Mouse (Mus musculus) lung, postnatal 14 days (tissue): Measurements from ENCODE around the gene Rcsd1.

ENCODE experiments used
- DNase-seq: peaks from one replicate; pipeline ENCODE4 v3.0.0; 2021

The Rcsd1 gene

GRCm38 (mm10) chr1:165716426-165716825 is 6.9 kb upstream of the Rcsd1 start:
- DNase-seq: no peak

DNA sequence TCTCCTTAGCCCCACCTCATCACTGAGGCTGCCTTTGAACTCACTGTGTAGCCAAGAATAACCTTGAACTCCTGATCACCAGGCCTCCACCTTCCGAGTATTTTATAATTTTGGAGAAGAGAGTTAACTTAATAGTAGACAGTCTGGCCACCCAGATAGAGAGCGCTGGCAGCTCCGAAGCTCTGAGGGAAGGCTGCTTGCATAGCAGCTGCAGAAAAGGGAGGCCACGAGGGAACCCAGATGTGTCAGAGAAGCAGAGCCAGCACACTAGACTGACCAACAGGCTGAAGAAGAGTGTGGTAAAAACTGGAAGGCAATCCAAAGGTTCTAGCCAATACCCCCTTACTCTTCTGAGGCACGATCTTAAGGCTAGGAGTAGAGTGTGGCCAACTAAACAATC is 4.2 kb upstream of the Rcsd1 start:
- DNase-seq: no peak

- DNase-seq: no peak
These were observed 2.4 kb upstream of the Rcsd1 start for GRCm38 (mm10) chr1:165711914-165712313.

DNA sequence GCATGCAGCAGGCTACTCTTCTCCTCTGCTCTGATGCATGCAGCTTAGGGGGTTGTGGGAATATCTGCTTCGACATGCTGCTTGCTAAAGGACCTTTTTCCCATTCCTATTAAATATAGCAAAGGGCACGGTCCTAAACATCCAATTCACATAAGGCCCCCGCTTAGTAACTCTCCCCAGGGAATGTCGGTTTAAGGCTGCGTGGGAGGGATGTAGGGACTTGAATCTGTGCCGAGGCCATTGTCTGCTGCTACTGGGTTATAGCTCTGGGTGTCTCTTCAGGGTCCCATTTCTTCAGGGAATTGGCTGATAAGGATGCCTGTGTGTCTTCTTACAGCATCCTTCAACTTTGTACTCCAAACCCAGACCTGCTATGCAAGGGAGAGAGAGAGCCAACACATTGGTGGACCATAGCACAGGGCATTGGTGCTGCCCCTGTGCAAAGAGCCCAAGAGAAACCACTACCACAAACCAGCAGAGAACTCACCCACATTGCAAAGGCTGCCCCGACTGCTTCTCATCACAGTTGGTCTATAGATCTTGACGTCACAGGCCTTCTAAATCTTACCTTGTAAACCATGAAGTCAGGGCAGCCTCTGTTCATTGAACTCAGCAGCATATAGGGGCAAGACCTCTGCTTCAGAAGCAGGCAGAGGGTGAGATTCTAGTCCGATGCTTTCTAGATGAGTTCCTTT is 724 bp downstream of the Rcsd1 start:
- DNase-seq: no peak

DNA sequence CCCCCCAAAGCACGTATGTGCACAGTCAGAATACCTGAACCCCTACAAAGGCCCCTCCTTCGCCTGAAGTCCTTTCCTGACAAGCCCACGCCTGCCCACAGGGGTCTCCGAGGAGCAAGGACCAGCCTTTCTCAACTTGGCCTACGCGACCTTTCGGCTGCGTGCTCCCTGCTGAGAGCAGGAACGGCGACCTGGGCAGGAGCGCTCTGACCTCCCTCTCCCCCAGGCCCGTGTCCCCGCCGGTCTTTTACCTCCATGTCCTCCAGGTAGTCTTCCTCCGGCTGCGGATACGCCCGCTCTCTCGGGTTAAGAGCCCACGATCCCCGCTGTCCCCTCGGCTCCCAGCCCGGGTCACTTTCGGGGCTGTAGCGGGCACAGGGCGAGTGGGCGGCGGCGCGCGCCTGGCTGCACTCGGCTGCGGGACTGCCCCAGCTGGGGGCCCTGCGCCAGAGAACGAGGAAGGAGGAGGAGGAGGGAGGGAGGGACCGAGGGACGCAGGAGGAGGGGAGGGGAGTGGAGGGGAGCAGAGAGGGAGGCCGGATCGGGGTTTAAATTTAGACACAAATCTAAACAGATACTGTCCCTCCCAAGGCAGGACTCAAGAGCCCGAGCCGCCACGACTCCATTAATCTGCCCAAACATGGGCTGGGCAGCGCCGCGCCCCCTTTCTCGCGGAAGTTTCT is 1.8 kb downstream of the Rcsd1 start:
- DNase-seq: peak; percentile 81

- no peak for DNase-seq
These were observed 2.3 kb downstream of the Rcsd1 start for GRCm38 (mm10) chr1:165707241-165707639.

- no peak for DNase-seq
These were observed 3.1 kb downstream of the Rcsd1 start for GRCm38 (mm10) chr1:165706492-165706891.

- DNase-seq: no peak
These were observed 3.6 kb downstream of the Rcsd1 start for GRCm38 (mm10) chr1:165705868-165706348.

DNA sequence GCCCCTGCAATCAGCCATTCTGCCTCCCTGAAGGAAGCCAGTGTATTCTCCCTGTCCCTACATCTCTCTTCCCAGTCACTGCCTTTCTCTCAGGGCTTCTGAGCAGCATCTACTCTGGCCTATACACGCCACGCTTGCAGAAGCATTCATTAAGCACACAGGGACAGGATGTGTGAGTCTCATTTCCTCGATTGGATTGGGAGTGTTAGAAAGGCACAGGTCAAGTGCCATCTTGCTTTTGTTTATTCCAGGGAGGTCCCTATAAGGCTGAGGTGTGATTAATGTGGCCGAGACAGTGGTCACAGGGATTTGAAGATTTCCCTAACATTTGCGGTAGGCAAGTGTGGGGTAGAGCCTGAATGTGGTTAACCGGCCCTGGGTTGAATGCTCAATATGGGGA is 4.2 kb downstream of the Rcsd1 start:
- no peak for DNase-seq

- no peak for DNase-seq
These were observed 4.7 kb downstream of the Rcsd1 start for GRCm38 (mm10) chr1:165704841-165705240.

DNA sequence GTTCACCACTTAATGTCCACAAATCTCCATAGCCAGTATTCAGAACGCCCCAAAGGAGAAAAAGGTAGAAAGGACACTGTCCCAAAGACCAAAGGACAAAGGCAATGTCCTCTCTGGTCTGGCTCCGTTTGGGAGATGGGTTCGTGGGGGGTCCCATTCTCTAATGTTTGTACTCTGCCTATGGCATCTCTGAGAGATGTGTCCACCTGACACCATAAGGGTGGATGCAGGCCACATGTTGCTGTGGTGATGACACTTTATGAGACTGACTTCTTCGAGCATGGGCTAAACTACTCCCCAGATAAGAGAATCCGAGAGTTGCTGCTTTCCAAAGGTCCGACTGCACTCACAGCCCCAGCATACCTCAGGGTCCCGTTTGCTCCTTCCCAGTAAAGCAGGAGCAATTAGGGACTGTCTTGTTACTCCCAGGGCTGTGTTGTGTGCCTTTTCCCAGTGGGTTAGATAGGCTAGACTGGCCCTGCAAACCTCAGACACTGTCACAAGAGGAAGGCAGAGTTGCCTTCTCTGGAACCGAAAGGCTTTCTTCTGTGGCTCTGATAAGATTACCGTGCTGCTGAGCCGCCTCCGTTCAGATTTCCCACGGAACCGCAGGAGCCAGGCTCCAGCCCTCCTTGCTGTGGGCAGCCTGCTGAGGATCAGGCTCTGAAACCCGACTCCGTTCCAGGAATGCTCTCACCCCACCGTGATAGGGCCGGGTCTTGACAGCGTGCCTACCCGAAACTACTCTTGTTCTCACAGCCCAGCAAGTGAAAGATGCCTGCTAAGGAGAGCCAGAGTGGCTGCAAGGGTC is 7.1 kb downstream of the Rcsd1 start:
- no peak for DNase-seq

DNA sequence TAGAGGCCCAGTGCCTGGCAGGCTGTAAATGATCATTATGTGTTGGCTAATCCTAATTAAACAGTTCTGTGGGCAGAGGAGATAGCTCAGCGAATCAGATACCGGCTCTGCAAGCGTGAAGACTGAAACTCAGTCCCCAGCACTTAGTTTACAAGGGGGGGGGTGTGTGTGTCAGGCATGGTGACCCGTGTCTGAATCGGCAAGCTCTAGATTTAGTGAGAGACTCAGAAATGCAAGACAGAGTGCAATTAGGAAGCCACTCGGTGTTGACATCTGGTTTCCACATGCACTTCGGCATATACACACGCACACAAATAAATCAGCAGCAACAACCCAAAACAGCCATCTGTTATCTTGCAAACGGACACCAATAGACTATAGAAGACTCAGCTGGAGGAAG is 8.0 kb downstream of the Rcsd1 start:
- DNase-seq: no peak

- DNase-seq: no peak
These were observed 8.5 kb downstream of the Rcsd1 start for GRCm38 (mm10) chr1:165700933-165701518.

GRCm38 (mm10) chr1:165700376-165700815 is 9.2 kb downstream of the Rcsd1 start:
- DNase-seq: no peak

- no peak for DNase-seq
These were observed 11.9 kb downstream of the Rcsd1 start for GRCm38 (mm10) chr1:165697701-165698100.

GRCm38 (mm10) chr1:165696870-165697269 is 12.7 kb downstream of the Rcsd1 start:
- no peak for DNase-seq

- DNase-seq: no peak
These were observed 13.5 kb downstream of the Rcsd1 start for GRCm38 (mm10) chr1:165696040-165696439.

GRCm38 (mm10) chr1:165695392-165696014 is 14.1 kb downstream of the Rcsd1 start:
- DNase-seq: no peak

DNA sequence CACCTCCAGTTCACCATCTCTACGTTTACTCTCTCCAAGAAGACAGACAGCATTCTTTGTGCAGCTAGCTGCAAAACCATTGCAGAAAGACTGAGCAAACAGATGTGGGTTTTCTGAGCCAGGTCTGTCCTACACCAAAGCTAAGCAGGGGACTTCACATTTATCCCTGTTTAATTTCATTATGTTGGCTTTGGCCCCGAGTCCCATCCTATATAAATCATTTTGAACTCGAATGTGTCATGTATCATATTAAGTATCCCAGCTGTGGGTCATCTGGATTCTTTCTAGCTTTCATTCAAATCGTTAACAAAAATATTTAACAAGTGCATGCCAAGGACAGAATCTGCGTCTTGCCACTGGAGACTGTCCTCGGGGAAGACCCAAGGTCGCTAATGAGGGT is 15.7 kb downstream of the Rcsd1 start:
- no peak for DNase-seq

- DNase-seq: peak; percentile 59
These were observed 18.0 kb downstream of the Rcsd1 start for GRCm38 (mm10) chr1:165691516-165691915.

DNA sequence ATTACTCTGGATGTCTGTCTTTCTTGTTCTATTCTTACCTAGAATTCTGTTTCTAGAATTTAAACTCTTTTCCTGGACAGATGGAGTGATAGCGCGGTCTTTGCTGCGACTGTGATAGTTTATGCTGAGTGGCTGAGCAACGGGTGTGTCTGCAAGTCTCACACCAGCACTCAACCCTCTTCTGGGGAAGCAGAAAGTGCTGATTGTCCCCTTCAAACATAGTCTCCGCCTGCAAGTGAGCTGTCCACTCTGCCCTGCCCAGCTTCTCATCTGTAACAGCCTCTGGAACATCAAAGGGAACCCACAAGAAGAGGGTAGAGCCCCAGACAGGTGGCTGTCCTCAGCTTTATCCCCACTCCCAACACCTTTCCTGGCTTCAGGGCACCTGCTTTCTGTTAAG is 19.7 kb downstream of the Rcsd1 start:
- DNase-seq: no peak

- no peak for DNase-seq
These were observed 21.7 kb downstream of the Rcsd1 start for GRCm38 (mm10) chr1:165687861-165688260.

DNA sequence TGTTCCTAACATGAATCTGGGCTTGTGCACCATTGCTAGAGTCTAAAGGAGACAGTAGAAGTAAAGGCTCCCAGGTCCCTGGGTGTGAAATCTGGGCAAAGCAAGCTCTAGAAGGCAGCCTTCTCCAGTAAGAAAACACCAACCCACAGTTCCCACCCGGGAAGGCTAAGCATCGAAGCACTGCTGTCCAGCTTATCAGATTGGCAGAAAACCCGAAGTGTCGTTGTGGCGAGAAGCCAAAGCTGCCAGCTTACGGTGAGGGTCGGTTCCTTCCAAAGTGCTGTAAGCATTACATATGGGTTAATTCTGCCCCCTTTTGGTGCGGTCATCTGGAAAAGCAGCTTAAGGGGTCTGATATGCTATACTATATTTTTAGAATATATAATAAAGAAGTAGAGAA is 22.6 kb downstream of the Rcsd1 start:
- DNase-seq: peak; percentile 70
